Mouse (Mus musculus): ENCODE results near the gene Camkk1.

Gene Camkk1

GRCm38 (mm10) chr11:73018471-73019146, at the start of gene Camkk1:
Gene Camkk1 (plus strand): TSS chr11:73019008.
- CTCF ChIA-PET = interaction anchor here (1.5 kb wide), 1 partner anchor 12 kb away, joined by 3 read pairs; no protein-coding TSS in a partner anchor

- CTCF ChIA-PET = no interaction called here
These were observed 43.8 kb upstream of the Camkk1 start for GRCm38 (mm10) chr11:72974995-72975503.

DNA sequence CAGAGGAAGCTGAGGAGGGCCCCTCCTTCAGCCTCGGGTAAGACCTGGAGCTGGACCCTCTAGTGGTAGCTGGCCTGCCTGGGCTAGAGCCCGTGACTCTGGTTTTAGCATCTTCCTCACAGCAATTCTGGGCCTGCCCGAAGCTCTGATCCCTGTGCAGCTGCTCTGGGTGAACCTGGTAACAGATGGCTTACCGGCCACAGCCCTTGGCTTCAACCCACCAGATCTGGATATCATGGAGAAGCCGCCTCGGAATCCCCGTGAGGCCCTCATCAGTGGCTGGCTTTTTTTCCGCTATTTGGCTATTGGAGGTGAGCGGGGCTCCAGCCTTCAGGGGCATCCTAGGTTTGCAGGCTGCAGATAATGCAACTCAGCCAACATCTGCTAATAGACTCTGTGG, 36.3 kb upstream of the Camkk1 start:
- CTCF ChIA-PET = interaction anchor here (1.1 kb wide), 1 partner anchor 56 kb away, joined by 3 read pairs; no protein-coding TSS in a partner anchor

- CTCF ChIA-PET = interaction anchor here (1.1 kb wide), 1 partner anchor 57 kb away, joined by 3 read pairs; no protein-coding TSS in a partner anchor
These were observed 35.5 kb upstream of the Camkk1 start for GRCm38 (mm10) chr11:72983283-72983682.

GRCm38 (mm10) chr11:72986745-72987144, 32.1 kb upstream of the Camkk1 start:
- CTCF ChIA-PET = interaction anchor here (1.3 kb wide), 1 partner anchor 14 kb away, joined by 3 read pairs; no protein-coding TSS in a partner anchor

- CTCF ChIA-PET = interaction anchor here (0.5 kb wide), 2 partner anchors 40 to 85 kb away, joined by 3 to 5 read pairs; no protein-coding TSS in a partner anchor
These were observed 31.6 kb upstream of the Camkk1 start for GRCm38 (mm10) chr11:72987234-72987633.

GRCm38 (mm10) chr11:72987807-72988206, 31.0 kb upstream of the Camkk1 start:
- CTCF ChIA-PET = interaction anchor here (0.5 to 0.6 kb wide), 3 partner anchors 20 to 84 kb away, joined by 3 to 5 read pairs (median 3); no protein-coding TSS in a partner anchor

GRCm38 (mm10) chr11:72989044-72989443, 29.8 kb upstream of the Camkk1 start:
- CTCF ChIA-PET = no interaction called here

- CTCF ChIA-PET = no interaction called here
These were observed 28.1 kb upstream of the Camkk1 start for GRCm38 (mm10) chr11:72990688-72991087.

DNA sequence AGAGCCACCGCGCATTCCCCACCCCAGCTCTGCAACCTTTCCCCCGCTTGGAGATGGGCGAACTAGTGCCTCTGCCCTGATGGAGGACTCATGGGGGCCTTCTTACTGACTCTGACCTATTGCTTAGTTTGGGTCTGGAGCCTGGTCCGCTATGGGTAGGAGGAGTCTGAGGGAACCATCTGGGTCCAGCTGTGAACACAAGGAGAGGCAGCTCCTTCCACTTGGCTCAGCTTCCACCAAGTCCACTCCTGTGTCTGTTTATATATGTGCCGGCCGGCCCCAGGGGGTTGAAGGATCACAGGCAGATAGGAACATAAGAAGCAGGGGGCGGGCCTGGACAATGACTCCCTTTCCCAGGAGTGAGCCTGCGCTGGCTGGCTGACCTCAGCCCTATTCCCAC, 26.8 kb upstream of the Camkk1 start:
- CTCF ChIA-PET = interaction anchor here (0.6 to 1.0 kb wide), 2 partner anchors 28 to 197 kb away, joined by 3 to 6 read pairs; no protein-coding TSS in a partner anchor

GRCm38 (mm10) chr11:72996346-72996745, 22.5 kb upstream of the Camkk1 start:
- CTCF ChIA-PET = no interaction called here

- CTCF ChIA-PET = interaction anchor here (0.6 kb wide), 1 partner anchor 23 kb away, joined by 4 read pairs; no protein-coding TSS in a partner anchor
These were observed 22.0 kb upstream of the Camkk1 start for GRCm38 (mm10) chr11:72996781-72997180.

DNA sequence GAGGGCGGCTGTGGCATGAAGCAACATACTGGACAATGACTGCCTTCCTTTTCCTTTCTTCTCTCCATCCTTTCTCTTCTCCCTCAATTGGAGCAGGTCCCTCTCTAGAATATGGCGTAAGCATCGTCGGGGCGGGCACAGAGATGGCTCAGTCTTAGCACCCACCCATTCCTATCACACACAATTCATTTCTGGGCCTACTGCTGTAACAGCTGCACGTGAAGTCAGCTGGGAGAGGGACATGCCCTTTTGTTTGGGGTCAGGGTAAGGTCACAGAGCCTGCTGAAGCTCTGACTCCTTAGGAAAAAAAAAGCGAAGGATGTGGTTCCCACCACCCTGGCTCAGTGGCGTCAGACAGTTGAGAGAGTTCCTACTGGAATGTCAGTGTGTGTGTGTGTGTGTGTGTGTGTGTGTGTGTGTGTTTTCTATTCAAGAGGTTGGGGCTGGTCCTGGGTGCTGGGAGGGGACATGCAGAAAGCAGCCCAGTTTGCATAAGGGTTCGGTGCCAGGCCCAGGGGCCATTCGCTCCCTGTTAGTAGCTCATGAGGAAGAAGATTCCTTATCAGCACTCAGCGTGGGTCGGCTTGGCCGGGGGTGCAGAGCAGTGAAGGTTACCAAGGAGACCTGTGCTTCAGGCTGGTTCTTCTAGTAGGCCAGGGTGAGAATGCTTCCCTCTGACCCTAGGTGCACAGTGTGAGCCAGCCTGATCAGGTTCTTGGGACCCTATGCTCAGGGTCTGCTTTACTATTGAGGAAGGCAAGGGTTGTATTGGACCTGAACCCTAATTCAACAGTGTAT, 21.1 kb upstream of the Camkk1 start:
- CTCF ChIA-PET = interaction anchor here (0.6 kb wide), 1 partner anchor 22 kb away, joined by 4 read pairs; no protein-coding TSS in a partner anchor

GRCm38 (mm10) chr11:72998771-72999170, 20.0 kb upstream of the Camkk1 start, which contains the start of gene P2rx1:
Gene P2rx1 (plus strand): TSS chr11:72999103.
- CTCF ChIA-PET = interaction anchor here (0.6 kb wide), 1 partner anchor 123 kb away, joined by 3 read pairs; no protein-coding TSS in a partner anchor

GRCm38 (mm10) chr11:73001029-73001428, 17.8 kb upstream of the Camkk1 start:
- CTCF ChIA-PET = interaction anchor here (1.0 kb wide), 1 partner anchor 15 kb away, joined by 3 read pairs; no protein-coding TSS in a partner anchor

- CTCF ChIA-PET = interaction anchor here (0.9 to 3.2 kb wide), 4 partner anchors 11 to 42 kb away, joined by 3 to 23 read pairs (median 6); no protein-coding TSS in a partner anchor
These were observed 12.4 kb upstream of the Camkk1 start for GRCm38 (mm10) chr11:73006377-73006776.

DNA sequence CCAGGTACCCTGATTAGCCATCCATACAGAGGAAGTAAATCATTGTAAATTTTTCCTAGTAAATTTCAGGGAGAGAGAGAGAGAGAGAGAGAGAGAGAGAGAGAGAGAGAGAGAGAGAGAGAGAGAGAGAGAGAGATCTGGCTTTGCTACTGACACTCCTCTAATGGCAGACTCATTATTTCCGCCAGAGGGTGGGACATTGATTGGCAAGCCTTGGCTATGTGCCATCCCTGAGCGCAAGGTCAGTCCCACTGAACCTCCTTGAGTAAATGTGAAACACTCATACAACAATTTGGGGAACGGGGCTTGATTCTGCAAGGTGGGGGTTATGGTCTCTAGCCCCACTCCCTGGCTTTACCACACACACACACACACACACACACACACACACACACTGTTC, 11.7 kb upstream of the Camkk1 start:
- CTCF ChIA-PET = interaction anchor here (0.6 to 3.2 kb wide), 7 partner anchors 8 to 42 kb away, joined by 3 to 23 read pairs (median 4); no protein-coding TSS in a partner anchor

GRCm38 (mm10) chr11:73007698-73008481, 10.9 kb upstream of the Camkk1 start:
- CTCF ChIA-PET = interaction anchor here (0.5 to 3.2 kb wide), 6 partner anchors 20 to 129 kb away, joined by 3 to 23 read pairs (median 6); no protein-coding TSS in a partner anchor

DNA sequence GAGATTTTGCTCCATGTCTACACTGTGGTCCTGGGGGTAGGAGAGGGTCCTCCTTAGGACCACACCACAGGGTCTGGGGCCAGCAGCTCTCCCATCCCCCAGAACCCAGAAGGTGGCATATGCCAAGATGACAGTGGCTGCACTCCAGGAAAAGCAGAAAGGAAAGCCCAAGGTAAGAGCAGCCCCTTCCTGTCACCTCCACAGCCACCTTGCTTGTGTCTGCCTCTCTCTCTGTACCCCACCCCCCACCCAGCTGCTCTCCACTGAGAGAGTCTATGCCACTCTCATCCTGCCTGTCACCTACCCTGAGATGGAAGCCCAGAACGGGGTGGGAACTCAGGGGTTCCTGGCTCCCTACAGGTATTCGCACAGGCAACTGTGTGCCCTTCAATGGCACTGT, 10.0 kb upstream of the Camkk1 start:
- CTCF ChIA-PET = interaction anchor here (0.6 to 3.2 kb wide), 3 partner anchors 31 to 476 kb away, joined by 4 to 23 read pairs (median 4); no protein-coding TSS in a partner anchor

- CTCF ChIA-PET = interaction anchor here (0.6 to 1.2 kb wide), 3 partner anchors 90 to 477 kb away, joined by 3 to 4 read pairs (median 4); no protein-coding TSS in a partner anchor
These were observed 9.1 kb upstream of the Camkk1 start for GRCm38 (mm10) chr11:73009531-73010274.
